Mouse (Mus musculus) lung, adult 2 months (tissue): ENCODE measurements around the gene Havcr2.

Experiments
- CTCF ChIP-seq: fragments of 200-500 bp; IDR thresholded peaks from 2 replicates; pipeline ENCODE4 v1.5.1; 2011; ENCODE audit warnings: mild to moderate bottlenecking, low read length, control low read depth; ENCODE audit not compliant: insufficient read depth
- POLR2A ChIP-seq: fragments of 200-500 bp; IDR thresholded peaks from 2 replicates; pipeline ENCODE4 v1.6.1; 2011; ENCODE audit warnings: low read depth, mild to moderate bottlenecking, control low read depth, low read length, borderline replicate concordance; ENCODE audit errors: extremely low read depth

GRCm38 (mm10) chr11:46437459-46438000 lies 17.2 kb upstream of the Havcr2 start:
- TF ChIP-seq CTCF (no peak), POLR2A (no peak)
